Mouse (Mus musculus): ENCODE measurements around the gene Ercc1. TPM values are rescaled to one million over a fixed set of nuclear protein-coding genes. Genes with fewer than 3 reads are reported as not detected.

Ercc1 gene
- total and polyA plus RNA-seq, 2 experiments, result 6.5 to 9.4 TPM

DNA sequence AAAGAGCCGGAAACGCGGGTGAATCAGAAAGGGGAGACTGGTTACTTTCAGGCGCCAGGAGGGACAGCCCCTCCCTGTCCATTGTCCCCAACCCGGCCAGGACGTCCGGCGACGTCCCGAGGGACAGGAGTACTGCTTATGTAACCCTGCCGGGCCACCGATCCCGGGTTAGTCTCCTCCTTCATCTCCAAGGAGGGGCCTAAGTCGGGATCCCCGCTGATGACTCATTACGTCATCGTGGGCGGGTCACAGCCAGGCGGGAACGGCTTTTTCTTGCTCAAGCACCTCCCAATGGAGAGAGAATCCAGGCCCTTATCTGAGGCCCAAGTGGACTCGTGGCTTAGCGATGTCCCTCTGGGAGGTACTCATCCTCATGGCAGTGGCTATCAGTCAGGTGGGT, 17.4 kb upstream of the Ercc1 start:
- DNase-seq (ENCODE audit: extremely low read depth, low read depth, low spot score), result peak; percentile 82
- H3K27me3 ChIP-seq (ENCODE audit: control insufficient read depth, insufficient read depth, low read length), result no peaks in the 10 kb centered on the region

DNA sequence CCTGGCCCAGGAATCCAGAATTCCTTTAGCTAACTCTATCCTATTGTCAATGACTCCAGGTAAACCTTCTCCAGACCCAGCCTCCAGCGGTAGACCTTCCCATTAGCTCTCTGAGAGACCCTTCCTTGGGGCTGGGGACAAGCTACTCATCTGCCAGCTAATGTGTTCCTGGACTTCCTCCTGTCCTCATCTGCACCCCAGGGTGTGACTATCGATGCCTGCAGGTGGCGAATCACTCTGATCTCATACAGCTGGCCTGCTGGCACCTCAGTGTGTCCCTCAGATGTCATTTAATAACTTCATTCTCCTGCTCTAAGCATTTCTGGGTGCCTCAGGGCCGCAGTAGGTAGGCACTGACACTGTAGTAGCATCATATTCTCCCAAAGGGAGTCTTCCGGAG, 16.8 kb upstream of the Ercc1 start:
- Histone ChIP-seq H3K36me3 (ENCODE audit: control insufficient read depth, insufficient read depth, low read length) (no peaks in the 10 kb centered on the region), H3K9ac (ENCODE audit: low read depth, low read length) (no peak overlapping the region), H3K27ac (replicated peaks; ENCODE audit: insufficient read depth, low read depth, low read length) (no peak overlapping the region), H3K27me3 (ENCODE audit: control insufficient read depth, insufficient read depth, low read length) (no peaks in the 10 kb centered on the region), H3K79me2 (ENCODE audit: control insufficient read depth, insufficient read depth, low read length) (no peaks in the 10 kb centered on the region), H3K4me1 (ENCODE audit: control insufficient read depth, insufficient read depth, low read length) (peaks cover 2% of the 10 kb centered on the region; the same call in 1 of the 2 replicates), H3K4me3 (ENCODE audit: insufficient read depth, low read depth, low read length) (no peak overlapping the region)
- WGBS, result 87% methylated on average over 5 of the region's 5 CpGs
- TF ChIP-seq POLR2A (IDR thresholded peaks at IDR 0.05; ENCODE audit: extremely low read depth, insufficient read depth, low read length), result no peak
- TF ChIP-seq CTCF (IDR thresholded peaks at IDR 0.05; ENCODE audit: low read depth, low read length), result no peak
- DNase-seq (ENCODE audit: extremely low read depth, low read depth, low spot score), result no peak

More for the DNA sequence above, 17.4 kb upstream of the Ercc1 start:
- Histone ChIP-seq H3K36me3 (ENCODE audit: control insufficient read depth, insufficient read depth, low read length) (no peaks in the 10 kb centered on the region), H3K4me1 (ENCODE audit: control insufficient read depth, insufficient read depth, low read length) (peaks cover 2% of the 10 kb centered on the region; the same call in 1 of the 2 replicates), H3K4me3 (ENCODE audit: insufficient read depth, low read depth, low read length) (peak overlapping the region; percentile 7; the same call in 1 of the 2 replicates), H3K9ac (ENCODE audit: low read depth, low read length) (no peak overlapping the region), H3K79me2 (ENCODE audit: control insufficient read depth, insufficient read depth, low read length) (no peaks in the 10 kb centered on the region), H3K27ac (replicated peaks; ENCODE audit: insufficient read depth, low read depth, low read length) (peak overlapping the region; percentile 40)
- no peak for TF ChIP-seq CTCF (IDR thresholded peaks at IDR 0.05; ENCODE audit: low read depth, low read length)
- no peak for TF ChIP-seq POLR2A (IDR thresholded peaks at IDR 0.05; ENCODE audit: extremely low read depth, insufficient read depth, low read length)
- WGBS, result 1% methylated on average over 22 of the region's 22 CpGs

DNA sequence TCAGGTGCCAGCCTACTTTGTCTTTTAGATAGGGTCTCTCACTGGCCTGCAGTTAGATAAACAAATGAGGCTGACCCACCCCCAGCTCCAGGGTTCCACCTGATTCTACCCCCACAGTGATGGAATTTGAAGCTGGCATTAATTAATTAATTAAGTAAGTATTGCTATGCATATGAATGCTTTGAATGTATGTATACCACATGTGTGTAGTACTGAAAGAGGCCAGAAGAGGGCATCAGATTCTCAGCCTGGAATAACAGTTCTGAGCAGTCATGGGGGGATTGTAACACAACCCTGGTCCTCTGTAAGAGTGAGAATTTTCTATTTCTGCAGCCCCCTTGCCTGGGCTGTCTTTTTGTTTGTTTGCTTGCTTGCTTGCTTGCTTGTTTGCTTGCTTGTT, 16.2 kb upstream of the Ercc1 start:
- Histone ChIP-seq H3K27me3 (ENCODE audit: control insufficient read depth, insufficient read depth, low read length) (no peaks in the 10 kb centered on the region), H3K4me1 (ENCODE audit: control insufficient read depth, insufficient read depth, low read length) (peaks cover 4% of the 10 kb centered on the region; the same call in 1 of the 2 replicates), H3K4me3 (ENCODE audit: insufficient read depth, low read depth, low read length) (no peak overlapping the region), H3K79me2 (ENCODE audit: control insufficient read depth, insufficient read depth, low read length) (no peaks in the 10 kb centered on the region), H3K27ac (replicated peaks; ENCODE audit: insufficient read depth, low read depth, low read length) (no peak overlapping the region), H3K36me3 (ENCODE audit: control insufficient read depth, insufficient read depth, low read length) (no peaks in the 10 kb centered on the region), H3K9ac (ENCODE audit: low read depth, low read length) (no peak overlapping the region)
- TF ChIP-seq POLR2A (IDR thresholded peaks at IDR 0.05; ENCODE audit: extremely low read depth, insufficient read depth, low read length) (no peak), CTCF (IDR thresholded peaks at IDR 0.05; ENCODE audit: low read depth, low read length) (peak; percentile 23; the same call in 1 of the 2 replicates)
- no peak for DNase-seq (ENCODE audit: extremely low read depth, low read depth, low spot score)

DNA sequence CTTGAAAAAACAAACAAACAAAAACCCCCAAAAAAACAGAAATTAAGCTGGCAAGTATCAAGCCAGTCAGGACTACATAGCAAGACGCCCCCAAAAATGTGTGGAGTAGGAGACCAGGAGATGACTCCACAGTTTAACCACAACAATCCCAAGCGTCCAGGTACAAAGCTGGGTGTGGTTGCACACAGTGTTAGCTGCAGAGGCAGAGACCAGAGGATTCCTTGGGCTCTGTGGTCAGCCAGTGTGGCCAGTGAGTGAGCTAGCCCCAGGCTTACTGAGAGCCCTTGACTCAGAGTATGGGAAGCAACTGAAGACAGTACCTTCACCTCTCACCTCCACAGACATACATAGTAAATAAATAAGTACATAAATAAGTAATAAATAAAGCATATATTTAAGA, 12.7 kb upstream of the Ercc1 start:
- H3K27ac ChIP-seq (replicated peaks; ENCODE audit: insufficient read depth, low read depth, low read length), result no peak overlapping the region
- WGBS, result 90% methylated on average over 2 of the region's 2 CpGs
- H3K27me3 ChIP-seq (ENCODE audit: control insufficient read depth, insufficient read depth, low read length), result no peaks in the 10 kb centered on the region

DNA sequence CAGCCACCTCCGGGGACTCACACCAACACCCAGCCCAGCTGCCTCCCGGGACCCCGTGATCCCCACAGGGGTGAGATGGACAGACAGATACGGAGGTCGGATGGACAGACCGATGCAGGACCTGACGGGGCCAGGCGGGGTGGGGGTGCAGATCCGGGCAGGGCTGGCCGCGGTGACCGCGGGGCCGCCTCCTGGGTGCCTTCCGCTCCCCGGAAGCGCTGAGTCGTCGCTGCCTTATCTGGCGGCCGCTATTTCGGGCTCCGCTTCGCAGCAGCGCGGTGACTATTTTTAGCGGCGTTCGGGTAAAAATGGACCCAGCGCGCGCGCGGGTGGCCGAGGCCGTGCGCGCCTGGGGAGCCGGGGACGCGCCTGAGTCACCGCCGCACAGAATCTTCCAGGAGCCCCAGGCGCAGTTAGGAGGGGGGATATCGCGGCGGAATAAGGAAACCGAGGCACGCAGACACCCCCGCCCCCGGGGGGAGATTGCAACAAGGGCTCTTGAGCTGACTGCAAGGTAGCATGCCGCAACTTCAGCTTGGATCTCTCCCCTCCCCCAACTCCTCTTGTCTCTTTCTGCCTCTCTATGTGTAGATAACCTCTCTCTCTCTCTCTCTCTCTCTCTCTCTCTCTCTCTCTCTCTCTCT, 11.7 kb upstream of the Ercc1 start:
- H3K36me3 ChIP-seq (ENCODE audit: control insufficient read depth, insufficient read depth, low read length), result no peaks in the 10 kb centered on the region
- H3K4me3 ChIP-seq (ENCODE audit: insufficient read depth, low read depth, low read length), result peak overlapping the region; percentile 52
- peaks cover 1% of the 10 kb centered on the region; the same call in 1 of the 2 replicates for H3K4me1 ChIP-seq (ENCODE audit: control insufficient read depth, insufficient read depth, low read length)
- no peak for DNase-seq (ENCODE audit: extremely low read depth, low read depth, low spot score)
- H3K27me3 ChIP-seq (ENCODE audit: control insufficient read depth, insufficient read depth, low read length), result no peaks in the 10 kb centered on the region
- H3K9ac ChIP-seq (ENCODE audit: low read depth, low read length), result peak overlapping the region; percentile 76
- H3K27ac ChIP-seq (replicated peaks; ENCODE audit: insufficient read depth, low read depth, low read length), result peak overlapping the region; percentile 30
- under 1% methylated on average over 52 of the region's 52 CpGs for WGBS
- H3K79me2 ChIP-seq (ENCODE audit: control insufficient read depth, insufficient read depth, low read length), result no peaks in the 10 kb centered on the region
- TF ChIP-seq CTCF (IDR thresholded peaks at IDR 0.05; ENCODE audit: low read depth, low read length), result no peak
- no peak for TF ChIP-seq POLR2A (IDR thresholded peaks at IDR 0.05; ENCODE audit: extremely low read depth, insufficient read depth, low read length)

More for the DNA sequence above, 12.7 kb upstream of the Ercc1 start:
- peaks cover 4% of the 10 kb centered on the region; the same call in 1 of the 2 replicates for H3K4me1 ChIP-seq (ENCODE audit: control insufficient read depth, insufficient read depth, low read length)
- no peaks in the 10 kb centered on the region for H3K36me3 ChIP-seq (ENCODE audit: control insufficient read depth, insufficient read depth, low read length)
- no peak overlapping the region for H3K9ac ChIP-seq (ENCODE audit: low read depth, low read length)
- DNase-seq (ENCODE audit: extremely low read depth, low read depth, low spot score), result no peak
- H3K79me2 ChIP-seq (ENCODE audit: control insufficient read depth, insufficient read depth, low read length), result no peaks in the 10 kb centered on the region
- TF ChIP-seq CTCF (IDR thresholded peaks at IDR 0.05; ENCODE audit: low read depth, low read length) (no peak), POLR2A (IDR thresholded peaks at IDR 0.05; ENCODE audit: extremely low read depth, insufficient read depth, low read length) (no peak)
- no peak overlapping the region for H3K4me3 ChIP-seq (ENCODE audit: insufficient read depth, low read depth, low read length)

DNA sequence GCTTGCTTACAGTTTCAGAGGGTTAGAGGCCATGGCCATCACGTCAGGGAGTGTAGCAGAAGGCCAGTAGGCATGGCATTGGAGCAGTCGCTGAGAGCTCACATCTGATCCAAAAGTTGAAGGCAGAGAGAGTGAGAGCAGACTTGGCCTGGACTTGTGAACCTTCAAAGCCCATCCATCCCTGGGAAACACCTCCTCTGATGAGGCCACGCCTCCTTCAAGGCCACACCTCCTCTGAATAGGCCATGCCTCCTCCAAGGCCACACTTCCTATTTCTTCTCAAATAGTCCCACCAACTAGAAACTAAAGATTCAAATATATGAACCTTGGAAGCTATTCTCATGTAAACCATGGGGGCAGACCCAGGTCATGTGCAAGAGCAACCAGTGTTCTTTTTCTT, 9.0 kb upstream of the Ercc1 start:
- Histone ChIP-seq H3K4me3 (ENCODE audit: insufficient read depth, low read depth, low read length) (no peak overlapping the region), H3K27ac (replicated peaks; ENCODE audit: insufficient read depth, low read depth, low read length) (no peak overlapping the region), H3K79me2 (ENCODE audit: control insufficient read depth, insufficient read depth, low read length) (no peaks in the 10 kb centered on the region), H3K27me3 (ENCODE audit: control insufficient read depth, insufficient read depth, low read length) (no peaks in the 10 kb centered on the region), H3K9ac (ENCODE audit: low read depth, low read length) (no peak overlapping the region), H3K4me1 (ENCODE audit: control insufficient read depth, insufficient read depth, low read length) (peaks cover 1% of the 10 kb centered on the region; the same call in 1 of the 2 replicates), H3K36me3 (ENCODE audit: control insufficient read depth, insufficient read depth, low read length) (no peaks in the 10 kb centered on the region)
- peak; percentile 65 for DNase-seq (ENCODE audit: extremely low read depth, low read depth, low spot score)
- 40% methylated on average over 3 of the region's 3 CpGs for WGBS
- TF ChIP-seq POLR2A (IDR thresholded peaks at IDR 0.05; ENCODE audit: extremely low read depth, insufficient read depth, low read length) (no peak), CTCF (IDR thresholded peaks at IDR 0.05; ENCODE audit: low read depth, low read length) (no peak)
